Mouse (Mus musculus): ENCODE data around the gene Gm40193.
"Not testable (repeated sequence)": the region's sequence is repeated elsewhere in the genome, so short reads cannot be mapped to it uniquely, and the experiment has no call there.

DNA sequence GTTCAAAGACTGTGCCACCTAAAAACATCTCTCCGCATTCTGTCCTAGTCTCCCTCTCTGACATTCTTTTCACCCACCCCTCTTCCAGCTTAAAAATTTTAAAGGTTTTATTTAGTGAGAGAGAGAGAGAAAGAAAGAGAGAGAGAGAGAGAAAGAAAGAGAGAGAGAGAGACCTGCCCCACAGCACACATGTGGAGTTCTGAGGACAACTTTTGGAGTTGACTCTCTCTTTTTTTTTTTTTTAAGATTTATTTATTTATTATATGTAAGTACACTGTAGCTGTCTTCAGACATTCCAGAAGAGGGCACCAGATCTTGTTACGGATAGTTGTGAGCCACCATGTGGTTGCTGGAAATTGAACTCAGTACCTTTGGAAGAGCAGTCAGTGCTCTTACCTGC lies 1.7 kb downstream of the Gm40193 start:
- not testable (repeated sequence) for TF ChIP-seq CTCF (IDR thresholded peaks at IDR 0.05; ENCODE audit: extremely low read depth, insufficient read length, insufficient replicate concordance, low read depth, low read length); POLR2A (IDR thresholded peaks at IDR 0.05; ENCODE audit: low read depth, low read length)

Data from small intestine, adult 2 months (tissue).